Mouse (Mus musculus) megakaryocyte, embryonic 14.5 days (primary cell): ENCODE results near the gene Zfp646. TPM values are rescaled to one million over a fixed set of nuclear protein-coding genes. Genes with fewer than 3 reads are reported as not detected.
"Not testable (repeated sequence)": the region's sequence is repeated elsewhere in the genome, so short reads cannot be mapped to it uniquely, and the experiment has no call there.

Experiments
- H3K27me3 ChIP-seq: replicated peaks from 2 replicates; pipeline ENCODE3; 2012; ENCODE audit warnings: inconsistent platforms
- H3K36me3 ChIP-seq: replicated peaks from 2 replicates; pipeline ENCODE3; 2012; ENCODE audit warnings: low read length, inconsistent platforms, mixed read lengths
- H3K4me1 ChIP-seq: 2 replicates; pipeline ENCODE4 v1.6.1; 2012; ENCODE audit warnings: inconsistent platforms
- H3K4me3 ChIP-seq: replicated peaks from 2 replicates; pipeline ENCODE3; 2012; ENCODE audit warnings: moderate library complexity, mild to moderate bottlenecking, inconsistent platforms
- H3K9me3 ChIP-seq: 2 replicates; pipeline ENCODE4 v1.6.1; 2012; ENCODE audit warnings: inconsistent platforms
- FLI1 ChIP-seq: IDR thresholded peaks from 2 replicates; pipeline ENCODE4 v1.6.1; 2012; ENCODE audit warnings: low read length, inconsistent platforms, mixed read lengths
- GATA1 ChIP-seq: IDR thresholded peaks from 3 replicates; pipeline ENCODE4 v1.6.1; 2012; ENCODE audit warnings: mixed read lengths, low read length, inconsistent platforms, borderline replicate concordance
- polyA plus RNA-seq: library from polyadenylated mRNA; stranded (reverse); fragments of >175 nt; gene quantifications from 2 replicates; pipeline ENCODE4 v1.2.3, GENCODE M21; 2012; ENCODE audit warnings: low replicate concordance; ENCODE audit not compliant: insufficient read depth

Gene Zfp646
- polyA plus RNA-seq, 1 experiment = 6.3 TPM

- H3K4me1 ChIP-seq = peaks cover 69% of the 10 kb centered on the region
- H3K4me3 ChIP-seq = peak overlapping the region; percentile 23
- TF ChIP-seq GATA1 (no peak), FLI1 (no peak)
- peaks cover 70% of the 10 kb centered on the region for H3K36me3 ChIP-seq
- no peaks in the 10 kb centered on the region for H3K27me3 ChIP-seq
- H3K9me3 ChIP-seq = peaks cover 45% of the 10 kb centered on the region
These were observed 3.3 kb downstream of the Zfp646 start for GRCm38 (mm10) chr7:127879301-127879700.

- Histone ChIP-seq H3K9me3 (peaks cover 45% of the 10 kb centered on the region), H3K4me1 (peaks cover 70% of the 10 kb centered on the region), H3K36me3 (peaks cover 79% of the 10 kb centered on the region), H3K4me3 (peak overlapping the region; percentile 20), H3K27me3 (no peaks in the 10 kb centered on the region)
- TF ChIP-seq GATA1 (no peak), FLI1 (no peak)
These were observed 4.4 kb downstream of the Zfp646 start for GRCm38 (mm10) chr7:127880431-127880830.

DNA sequence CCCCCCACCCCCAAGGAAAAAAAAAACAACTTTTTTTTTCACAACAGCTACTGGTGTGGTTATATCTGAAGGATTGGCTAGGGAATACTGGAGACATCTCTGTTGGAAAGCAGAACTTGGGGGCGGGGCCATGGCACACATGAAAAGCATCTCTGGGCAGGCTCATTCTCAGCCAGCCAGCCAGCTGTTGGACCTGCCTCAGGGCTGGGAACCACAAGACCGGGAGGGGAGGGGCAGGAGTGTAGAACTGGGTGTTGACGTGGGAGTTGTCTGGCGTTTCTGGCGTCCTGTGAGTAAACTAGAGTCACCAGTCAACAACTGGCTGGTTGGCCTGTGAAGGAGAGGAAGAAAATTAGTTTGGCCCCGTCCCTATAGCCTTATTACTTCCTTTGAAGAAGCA is 9.9 kb downstream of the Zfp646 start:
- H3K9me3 ChIP-seq = peaks cover 18% of the 10 kb centered on the region
- H3K27me3 ChIP-seq = no peaks in the 10 kb centered on the region
- peaks cover 93% of the 10 kb centered on the region for H3K4me1 ChIP-seq
- H3K36me3 ChIP-seq = peaks cover 98% of the 10 kb centered on the region
- no peak overlapping the region for H3K4me3 ChIP-seq
- TF ChIP-seq GATA1 (no peak), FLI1 (no peak)

DNA sequence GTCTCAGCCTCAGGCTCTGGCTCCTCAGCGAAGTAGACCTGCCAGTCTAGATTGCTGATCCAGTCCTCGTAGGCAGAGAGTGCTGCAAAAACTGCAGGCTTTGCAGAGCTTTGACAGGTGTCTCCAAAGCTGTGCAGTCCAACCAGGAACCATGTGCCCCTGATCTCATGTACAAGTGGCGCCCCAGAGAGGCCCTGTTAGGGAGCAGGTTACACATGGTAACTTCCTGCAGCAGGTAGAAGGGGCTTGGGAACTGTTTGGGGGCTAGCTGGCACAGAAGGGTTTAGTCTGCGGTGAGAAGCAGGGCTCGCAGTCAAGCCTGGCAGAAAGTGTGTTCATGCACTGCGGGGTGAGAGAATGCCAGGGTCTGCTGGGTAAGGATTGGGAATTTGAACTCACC is 10.5 kb downstream of the Zfp646 start:
- Histone ChIP-seq H3K27me3 (no peaks in the 10 kb centered on the region), H3K36me3 (peaks cover 98% of the 10 kb centered on the region), H3K9me3 (peaks cover 12% of the 10 kb centered on the region), H3K4me3 (peak overlapping the region; percentile 71), H3K4me1 (peaks cover 87% of the 10 kb centered on the region)
- TF ChIP-seq GATA1 = no peak

- peaks cover 98% of the 10 kb centered on the region for H3K36me3 ChIP-seq
- TF ChIP-seq FLI1 (no peak), GATA1 (no peak)
These were observed 11.2 kb downstream of the Zfp646 start for GRCm38 (mm10) chr7:127887191-127887590.

GRCm38 (mm10) chr7:127887781-127888180 is 11.8 kb downstream of the Zfp646 start:
- TF ChIP-seq FLI1 (no peak), GATA1 (no peak)
- peaks cover 76% of the 10 kb centered on the region for H3K4me1 ChIP-seq
- peaks cover 98% of the 10 kb centered on the region for H3K36me3 ChIP-seq
- H3K4me3 ChIP-seq = no peak overlapping the region
- no peaks in the 10 kb centered on the region for H3K9me3 ChIP-seq
- no peaks in the 10 kb centered on the region for H3K27me3 ChIP-seq

More at GRCm38 (mm10) chr7:127887191-127887590, 11.2 kb downstream of the Zfp646 start:
- H3K9me3 ChIP-seq = peaks cover 5% of the 10 kb centered on the region; the same call in 1 of the 2 replicates
- H3K27me3 ChIP-seq = no peaks in the 10 kb centered on the region
- peak overlapping the region; percentile 71 for H3K4me3 ChIP-seq
- peaks cover 82% of the 10 kb centered on the region for H3K4me1 ChIP-seq

GRCm38 (mm10) chr7:127888821-127889220 is 12.8 kb downstream of the Zfp646 start:
- H3K9me3 ChIP-seq = no peaks in the 10 kb centered on the region
- no peaks in the 10 kb centered on the region for H3K27me3 ChIP-seq
- no peak overlapping the region for H3K4me3 ChIP-seq
- TF ChIP-seq FLI1 = no peak
- no peak for TF ChIP-seq GATA1
- peaks cover 66% of the 10 kb centered on the region for H3K4me1 ChIP-seq
- H3K36me3 ChIP-seq = peaks cover 98% of the 10 kb centered on the region

GRCm38 (mm10) chr7:127890798-127891197 is 14.8 kb downstream of the Zfp646 start, which contains the start of gene Prss53:
Gene Prss53 (minus strand): TSS chr7:127890970.
- TF ChIP-seq GATA1 = no peak
- TF ChIP-seq FLI1 = no peak
- H3K9me3 ChIP-seq = no peaks in the 10 kb centered on the region
- peaks cover 88% of the 10 kb centered on the region for H3K36me3 ChIP-seq
- no peaks in the 10 kb centered on the region for H3K27me3 ChIP-seq
- peaks cover 64% of the 10 kb centered on the region for H3K4me1 ChIP-seq
- H3K4me3 ChIP-seq = no peak within 1 kb of the TSS

GRCm38 (mm10) chr7:127894480-127894879 is 18.5 kb downstream of the Zfp646 start:
- peak overlapping the region; percentile 94 for H3K4me3 ChIP-seq
- no peaks in the 10 kb centered on the region for H3K27me3 ChIP-seq
- H3K4me1 ChIP-seq = peaks cover 62% of the 10 kb centered on the region
- peaks cover 51% of the 10 kb centered on the region for H3K36me3 ChIP-seq
- TF ChIP-seq GATA1 = no peak
- TF ChIP-seq FLI1 = no peak
- H3K9me3 ChIP-seq = no peaks in the 10 kb centered on the region

GRCm38 (mm10) chr7:127895442-127895841 is 19.4 kb downstream of the Zfp646 start, which contains the start of the genes Gm21974 and Vkorc1:
Gene Gm21974 (minus strand): TSS chr7:127895454.
Gene Vkorc1 (minus strand): TSS chr7:127895617.
- TF ChIP-seq GATA1 = peak; percentile 54; the same call in 1 of the 3 replicates
- TF ChIP-seq FLI1 = no peak
- peak within 1 kb of the TSS; percentile 94 for H3K4me3 ChIP-seq
- peaks cover 41% of the 10 kb centered on the region for H3K36me3 ChIP-seq
- H3K9me3 ChIP-seq = no peaks in the 10 kb centered on the region
- no peaks in the 10 kb centered on the region for H3K27me3 ChIP-seq
- peaks cover 64% of the 10 kb centered on the region for H3K4me1 ChIP-seq

GRCm38 (mm10) chr7:127895891-127896290 is 19.9 kb downstream of the Zfp646 start:
- Histone ChIP-seq H3K36me3 (peaks cover 37% of the 10 kb centered on the region), H3K4me3 (peak overlapping the region; percentile 94), H3K4me1 (peaks cover 66% of the 10 kb centered on the region)
- H3K27me3 ChIP-seq, H3K9me3 ChIP-seq: not testable (repeated sequence)
